Mouse (Mus musculus) ovary, postnatal 36 days (tissue): ENCODE results near the gene Gm10283.
"Not testable (repeated sequence)": the region's sequence is repeated elsewhere in the genome, so short reads cannot be mapped to it uniquely, and the experiment has no call there.

Source experiments
- DNase-seq: peaks from one replicate; pipeline ENCODE4 v3.0.0; 2022; ENCODE audit warnings: low spot score, mixed read lengths

Gene Gm10283

DNA sequence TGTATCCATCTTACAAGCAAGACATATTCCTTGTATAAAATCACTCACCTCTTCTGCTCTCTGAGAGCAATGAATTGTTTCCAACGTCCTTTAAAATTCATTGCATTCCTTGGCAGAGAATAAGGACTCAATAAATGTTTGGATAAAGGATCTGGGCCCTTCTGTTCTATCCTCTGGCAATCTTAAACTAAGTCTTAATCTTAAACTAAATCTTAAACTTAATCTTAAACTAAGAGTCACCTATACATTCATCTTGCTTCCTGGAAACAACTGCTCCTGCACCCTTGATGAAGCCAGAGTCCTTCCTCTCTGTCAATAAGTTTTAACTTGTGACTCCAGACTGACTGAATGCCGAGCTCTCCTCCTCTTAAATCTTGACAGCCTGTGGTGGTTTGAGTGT lies at the start of gene Gm10283:
Gm10283 (minus strand) TSS at position 101 of the 400 bp plus-strand sequence.
- no peak for DNase-seq

DNA sequence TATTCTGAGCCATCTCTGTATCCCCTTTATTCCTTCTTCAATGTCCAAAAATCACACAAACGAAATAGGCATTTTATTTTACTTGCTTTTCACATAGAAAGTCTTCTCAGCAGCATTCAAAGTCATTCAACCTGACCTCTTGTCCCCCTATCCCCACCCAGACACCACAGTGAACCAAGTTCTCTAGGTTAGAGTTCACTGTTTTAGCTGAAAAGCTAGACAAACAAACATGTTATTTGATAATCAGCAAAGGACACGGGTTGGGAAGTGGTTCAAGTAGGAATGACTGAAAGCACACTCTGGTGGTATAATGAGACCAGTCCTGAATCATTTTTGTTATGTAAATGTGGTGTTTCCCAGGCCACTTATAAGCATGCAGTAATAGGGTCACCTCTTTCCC lies 31.9 kb upstream of the Gm10283 start:
- DNase-seq: no peak

DNA sequence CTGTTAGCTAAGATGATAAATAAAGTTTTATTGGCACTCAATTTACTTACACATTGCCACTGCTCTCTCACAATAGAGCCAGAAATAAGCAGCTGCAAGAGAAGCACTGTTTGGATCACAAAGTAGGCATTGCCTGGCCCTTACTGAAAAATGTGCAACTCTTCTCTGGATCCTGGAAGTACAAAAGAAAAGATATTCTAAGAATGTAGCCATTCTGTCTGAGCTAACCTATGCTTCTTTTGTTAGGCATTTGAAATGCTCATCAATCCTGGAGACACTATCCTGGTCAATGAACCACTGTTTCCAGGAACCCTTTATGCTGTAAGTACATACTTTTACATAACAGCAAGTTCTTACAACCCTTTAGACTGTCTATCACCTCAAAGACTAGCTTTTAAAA lies 15.3 kb upstream of the Gm10283 start:
- DNase-seq: no peak

DNA sequence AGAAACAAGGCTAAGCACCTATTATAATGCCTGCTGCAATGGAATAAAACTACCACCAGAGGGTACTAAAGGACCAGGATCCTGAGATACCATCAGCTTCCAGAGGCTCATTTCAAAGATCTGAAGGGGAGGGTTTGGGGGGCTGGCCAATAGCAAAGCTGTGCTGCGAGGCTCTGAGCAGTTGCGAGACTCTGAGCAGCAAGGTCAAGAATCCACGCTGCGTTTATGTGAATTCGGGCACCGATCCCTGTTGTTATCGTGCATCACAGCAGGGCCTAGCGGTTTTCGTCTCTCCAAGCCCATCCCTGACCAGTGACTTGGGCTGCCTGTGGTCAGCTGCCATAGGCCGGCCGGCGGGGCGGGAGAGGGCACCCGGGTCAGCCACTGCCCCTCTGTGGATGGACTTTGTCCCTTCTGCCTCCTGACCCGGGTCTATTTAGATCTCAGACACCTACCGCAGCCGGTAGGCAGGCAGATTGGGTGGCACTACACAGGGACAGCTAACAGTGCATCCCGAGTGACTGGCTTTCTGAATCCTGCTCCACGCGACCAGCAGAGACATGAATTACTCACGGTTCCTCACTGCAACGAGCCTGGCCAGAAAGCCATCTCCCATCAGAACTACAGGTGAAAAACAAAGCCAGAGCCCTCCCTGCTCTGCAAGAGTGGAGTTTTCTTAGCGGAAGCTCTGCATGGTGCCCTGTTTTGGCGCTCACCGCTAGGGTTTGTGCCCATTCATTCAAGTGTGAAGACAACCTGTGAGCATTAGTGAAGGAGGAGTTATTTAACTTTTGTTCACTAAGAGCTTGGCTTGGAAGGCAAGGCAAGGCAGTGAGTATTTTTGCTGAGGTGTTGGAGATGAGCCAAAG lies 2.9 kb upstream of the Gm10283 start, which contains the start of gene Aadat:
Aadat (plus strand) TSS at position 280 of the 869 bp plus-strand sequence.
- peak; percentile 47 for DNase-seq

DNA sequence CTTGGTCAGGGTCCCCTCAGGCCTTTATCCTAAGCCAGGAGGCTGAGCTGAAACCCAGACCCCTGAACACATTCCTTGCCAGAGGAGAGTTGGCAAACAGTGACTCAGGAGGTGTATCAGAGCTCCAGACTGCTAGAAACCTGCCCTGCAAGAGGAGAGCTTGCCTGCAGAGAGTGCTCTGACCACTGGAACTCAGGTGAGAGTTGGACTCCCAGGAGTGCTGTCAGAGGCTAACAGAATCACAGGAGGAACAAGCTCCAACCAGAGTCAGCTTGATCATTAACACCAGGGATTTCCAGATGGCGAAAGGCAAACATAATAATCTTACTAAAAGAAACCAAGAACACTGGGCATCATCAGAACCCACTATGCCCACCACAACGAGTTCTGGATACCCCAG lies 8.0 kb downstream of the Gm10283 start:
- not testable (repeated sequence) for DNase-seq

DNA sequence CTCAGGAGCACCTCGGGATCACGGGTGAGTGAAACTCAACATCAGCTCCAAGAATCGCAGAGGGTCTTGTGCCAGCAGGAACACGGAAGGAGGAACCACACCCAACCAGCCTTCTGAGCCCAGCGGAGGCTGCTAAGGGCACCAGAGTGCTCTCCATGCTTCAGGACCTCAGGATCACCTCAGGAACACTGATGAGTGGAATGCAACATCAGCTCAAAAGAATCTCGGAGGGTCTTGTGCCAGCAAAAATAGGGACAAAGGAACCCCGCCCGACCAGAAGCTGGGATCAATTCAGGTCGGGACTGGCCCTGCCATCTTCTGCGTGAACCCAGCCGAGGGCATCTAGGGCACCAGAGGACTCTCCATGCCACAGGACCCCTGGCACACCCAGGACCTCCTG lies 8.4 kb downstream of the Gm10283 start:
- no peak for DNase-seq

DNA sequence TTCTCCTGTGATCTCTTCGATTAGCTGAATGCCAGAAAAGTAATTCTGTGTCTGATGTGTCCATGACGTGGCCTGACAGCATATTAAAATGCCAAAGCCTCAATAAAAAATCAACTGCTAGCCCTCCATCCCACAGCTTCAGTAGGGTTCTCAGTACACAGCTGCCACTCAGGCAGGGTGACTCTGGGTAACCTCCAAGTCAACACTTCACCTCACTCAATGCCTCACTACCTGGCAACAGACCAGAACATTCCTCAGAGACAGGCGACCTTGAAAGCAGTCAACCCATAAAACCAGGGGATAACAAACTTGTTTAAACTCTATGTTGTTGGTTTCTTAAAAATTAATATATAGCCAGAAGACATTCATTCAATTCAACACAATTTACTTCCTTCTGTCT lies 10.5 kb downstream of the Gm10283 start:
- DNase-seq: no peak

DNA sequence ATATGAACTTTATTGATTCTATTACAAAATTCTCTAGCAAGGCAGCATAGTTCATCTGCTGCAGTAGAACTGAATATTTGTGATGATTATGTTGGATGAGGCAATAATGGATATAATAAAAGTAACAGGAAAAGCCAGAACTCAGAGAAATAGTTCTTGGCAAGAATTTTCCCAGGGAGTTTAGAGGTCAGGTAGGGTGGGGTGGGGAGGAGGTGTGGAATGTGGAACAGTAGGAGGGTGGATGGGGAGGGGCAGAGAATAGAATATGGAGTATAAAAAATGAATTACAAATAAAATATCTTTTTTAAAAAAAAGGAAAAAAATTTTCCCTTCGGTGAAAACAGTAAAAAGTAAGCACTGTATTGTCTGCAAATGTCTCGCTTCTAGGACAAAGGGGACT lies 11.1 kb downstream of the Gm10283 start:
- no peak for DNase-seq

DNA sequence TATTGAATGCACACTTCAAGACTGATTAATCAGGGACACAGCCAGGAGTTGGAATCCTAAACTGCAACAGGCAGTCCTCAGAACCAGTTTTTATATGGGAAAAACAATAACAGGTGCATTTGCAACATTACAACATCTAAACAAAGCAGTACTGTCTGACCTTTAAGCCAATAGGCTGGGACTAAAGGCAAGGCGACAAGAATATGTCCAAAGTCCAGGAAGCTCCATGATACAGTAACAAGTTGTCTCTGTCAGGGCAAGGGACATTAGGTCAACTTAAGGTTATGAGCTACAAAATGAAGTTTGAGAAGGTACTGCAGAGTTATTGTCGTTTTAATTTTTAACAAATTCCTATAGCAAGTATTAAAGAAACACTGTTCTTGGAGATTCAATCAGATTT lies 12.9 kb downstream of the Gm10283 start:
- no peak for DNase-seq

DNA sequence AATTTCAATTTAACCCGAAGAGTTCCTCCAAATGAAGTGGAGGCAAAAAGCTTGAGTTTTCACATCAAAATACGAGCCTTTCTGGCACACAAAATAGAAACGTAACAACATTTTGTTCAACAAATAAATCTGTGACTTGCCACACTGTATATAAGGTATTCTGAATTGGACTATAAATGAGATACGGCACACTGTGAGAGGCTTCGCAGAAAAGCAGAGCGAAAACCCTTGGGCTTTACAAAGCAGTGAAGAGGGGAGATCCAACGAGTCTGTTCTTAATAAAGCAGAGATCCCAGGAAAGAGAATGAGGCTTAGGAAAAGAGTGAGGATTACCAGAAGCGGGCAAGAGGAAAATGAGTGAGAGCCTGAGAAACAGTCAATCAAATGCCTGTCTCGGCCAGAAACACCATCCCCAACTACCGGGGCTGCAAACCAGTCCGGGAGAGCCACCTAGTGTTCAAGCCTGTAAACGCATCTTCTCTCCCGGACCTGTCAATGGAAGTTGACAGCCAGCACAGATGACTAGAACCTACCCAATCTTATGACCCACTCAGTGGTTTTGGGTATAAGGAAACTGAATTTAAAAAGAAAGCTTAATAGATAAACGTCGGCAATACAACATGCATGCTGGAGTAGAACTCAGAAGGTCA lies 36.2 kb downstream of the Gm10283 start:
- peak; percentile 42 for DNase-seq

DNA sequence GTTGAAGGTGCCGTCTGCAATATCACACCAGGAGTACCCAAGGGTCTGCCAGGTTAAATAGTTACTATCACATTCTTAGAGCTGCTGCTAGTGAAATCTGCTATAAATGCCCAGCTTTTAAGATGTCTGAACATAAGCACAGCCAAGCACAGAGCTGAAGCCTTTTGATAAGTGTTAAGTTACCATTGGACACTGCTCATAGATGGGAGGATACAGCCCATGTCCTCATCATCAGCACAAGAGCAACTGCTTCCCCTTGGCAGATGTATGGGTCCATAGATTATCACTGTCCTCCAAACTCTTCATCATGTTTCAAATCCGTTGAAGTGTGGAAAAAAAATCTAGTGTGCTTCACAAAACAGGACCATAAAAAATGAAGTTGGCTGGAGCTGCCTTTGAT lies 53.7 kb downstream of the Gm10283 start:
- DNase-seq: no peak

DNA sequence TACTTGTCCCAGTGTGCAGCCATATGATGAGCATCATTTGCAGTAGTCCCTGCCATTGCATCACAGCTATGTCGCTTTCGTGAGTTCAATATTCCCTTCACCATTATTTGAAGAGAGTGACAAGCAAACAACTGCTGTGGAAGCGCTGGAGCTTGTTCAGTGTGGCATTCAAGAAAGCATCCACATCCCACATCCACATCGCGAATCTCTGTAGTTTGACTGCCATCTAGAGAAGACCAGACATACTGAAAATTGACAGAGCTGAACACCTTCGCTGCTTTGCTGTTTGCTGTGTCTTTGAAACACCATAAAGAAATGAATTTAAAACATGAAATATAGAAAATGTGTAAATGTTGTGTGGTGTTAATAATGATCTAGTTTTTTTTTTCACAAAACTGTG lies 58.0 kb downstream of the Gm10283 start:
- DNase-seq: no peak

DNA sequence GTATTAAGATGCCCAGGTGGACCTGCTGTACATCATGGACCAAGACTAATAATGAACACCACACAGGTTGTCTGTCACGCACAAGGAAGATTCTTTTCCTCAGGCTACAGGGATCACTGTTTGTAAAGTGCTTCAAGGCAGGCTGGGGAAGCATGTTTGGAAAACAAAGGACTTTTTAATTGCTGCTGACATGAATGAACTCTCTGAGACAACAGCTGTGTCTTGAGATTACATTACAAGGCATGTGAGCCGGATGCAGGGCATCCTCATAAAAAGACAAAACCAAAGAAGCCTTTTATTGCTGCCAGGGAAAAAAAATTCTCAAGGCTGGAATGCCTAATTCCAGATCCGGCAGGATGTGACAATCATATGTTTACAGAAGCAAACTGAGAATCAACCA lies 64.4 kb downstream of the Gm10283 start:
- no peak for DNase-seq

DNA sequence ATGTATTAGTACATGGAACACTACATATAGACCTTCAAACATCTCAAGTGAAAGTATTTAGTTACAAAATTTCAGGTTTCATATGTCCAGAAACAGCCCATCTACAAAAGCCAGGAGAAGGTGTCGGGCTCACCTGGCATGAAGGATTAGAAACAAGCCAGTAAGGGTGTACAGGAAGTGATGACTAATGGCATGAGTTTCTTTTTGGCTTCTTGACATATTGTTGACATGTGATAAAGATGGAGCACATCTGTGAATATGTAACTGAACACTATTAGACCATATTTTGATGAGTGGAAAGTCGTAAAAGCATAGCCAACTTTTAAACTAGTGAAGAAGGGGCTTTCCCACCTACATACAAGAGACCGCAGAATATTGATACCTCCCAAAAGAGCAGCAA lies 66.1 kb downstream of the Gm10283 start:
- no peak for DNase-seq

DNA sequence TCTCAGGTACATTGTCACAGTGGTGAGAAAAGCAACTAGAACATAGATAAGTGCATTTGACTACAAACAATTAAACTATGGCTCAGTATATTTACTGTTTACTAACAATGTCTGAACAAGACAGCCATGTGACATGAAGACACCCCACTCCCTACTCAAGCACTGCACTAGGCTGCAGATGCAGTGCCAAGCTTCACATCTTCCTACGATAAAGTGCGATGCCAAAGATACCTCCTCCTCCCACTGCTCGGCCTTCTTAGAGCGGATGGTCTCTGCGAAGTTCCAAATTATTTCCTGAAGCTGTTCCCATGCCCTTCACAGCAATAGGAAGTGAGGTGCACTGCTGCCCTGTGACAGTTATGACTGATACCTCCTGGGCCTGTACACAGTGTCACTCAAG lies 70.3 kb downstream of the Gm10283 start:
- DNase-seq: no peak

DNA sequence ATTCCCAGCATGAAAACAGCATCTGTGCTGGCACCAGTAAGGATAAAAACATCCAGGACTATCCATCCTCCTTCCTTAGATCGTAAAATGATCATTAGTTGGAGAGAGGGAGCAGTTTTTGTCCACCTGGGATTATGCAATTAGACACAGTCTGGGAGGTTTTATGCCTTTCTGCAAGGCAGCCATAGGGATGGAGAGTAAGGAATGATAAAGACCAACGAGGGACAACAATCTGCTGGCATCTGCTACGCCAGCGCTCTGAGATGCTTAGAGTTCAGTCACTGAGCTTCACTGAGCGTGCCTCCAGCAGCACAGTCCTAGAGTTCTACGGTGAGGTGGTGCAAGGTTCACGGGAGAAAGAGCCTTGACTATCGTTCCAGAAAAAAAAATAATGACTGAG lies 96.6 kb downstream of the Gm10283 start:
- DNase-seq: no peak

DNA sequence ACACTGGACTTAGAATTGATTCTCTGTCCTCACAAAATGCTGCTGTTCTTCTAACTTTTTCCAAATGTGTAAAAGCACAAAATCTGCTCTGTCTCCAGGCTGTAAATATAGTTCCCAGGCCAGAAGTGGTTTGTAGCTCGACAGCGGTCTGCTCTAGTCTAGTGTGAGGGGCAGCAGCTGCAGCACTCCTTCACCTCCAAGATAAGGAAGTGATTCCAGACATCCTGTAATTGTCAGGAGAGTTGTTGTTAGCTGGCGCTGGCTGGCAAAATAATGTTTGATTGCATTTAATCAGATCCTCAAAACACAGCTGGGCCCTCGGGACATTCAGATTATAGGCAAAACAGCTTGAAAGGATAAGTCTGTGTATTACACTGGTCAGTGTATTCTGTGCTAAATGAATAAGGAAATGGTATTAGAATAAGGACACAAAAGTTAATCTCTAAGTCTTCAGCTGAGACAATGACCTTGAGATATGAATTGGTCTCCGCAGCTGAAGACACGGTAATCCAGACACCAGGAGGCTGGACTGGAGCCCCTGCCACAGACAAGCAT lies 97.9 kb downstream of the Gm10283 start:
- DNase-seq: no peak

DNA sequence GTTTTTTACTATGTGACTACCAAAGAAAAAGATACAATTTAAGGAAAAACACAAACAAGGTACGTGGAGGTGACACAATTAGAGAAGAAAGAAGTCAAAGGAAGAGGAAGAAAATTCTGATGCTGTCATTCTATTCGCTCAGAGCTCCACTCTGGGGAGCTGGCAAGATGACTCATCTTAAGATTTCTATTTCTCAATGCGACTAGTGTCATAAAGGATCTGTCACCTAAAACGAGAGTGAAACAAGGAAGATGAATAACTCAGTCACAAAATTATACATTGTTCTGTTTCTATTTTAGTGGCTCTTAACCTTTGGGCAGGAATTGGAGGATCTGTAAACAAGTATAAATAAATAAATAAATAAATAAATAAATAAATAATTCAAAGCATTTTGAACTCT lies 109.3 kb downstream of the Gm10283 start:
- no peak for DNase-seq

DNA sequence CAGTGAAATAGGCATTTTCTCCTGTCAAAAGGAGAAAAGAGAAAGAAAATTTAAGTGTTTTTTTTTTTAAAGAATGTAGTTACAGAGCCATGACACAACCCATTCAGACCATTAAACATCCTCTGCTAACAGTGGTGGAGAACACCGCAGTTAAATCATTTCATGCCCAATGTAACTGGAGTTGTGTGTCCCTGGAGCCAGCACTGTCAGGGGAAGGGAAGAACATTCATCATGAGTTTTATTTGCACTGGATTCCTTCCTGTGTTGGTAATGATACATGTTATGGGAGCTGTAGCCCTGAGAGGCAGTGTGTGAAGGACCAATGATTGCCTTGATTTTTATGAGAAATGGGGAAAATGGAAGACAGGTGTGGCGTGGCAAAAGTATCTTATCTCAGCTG lies 116.4 kb downstream of the Gm10283 start:
- no peak for DNase-seq
